Mouse (Mus musculus): ENCODE measurements at regions not wholly inside any gene's neighbourhood (a gene's known extent, or its start where the extent isn't known, plus 50 kb on each side); places are given as distances from the start of the nearest gene placed in this dataset.

- WGBS, result 88% methylated on average over 5 of the region's 5 CpGs
- no peak for TF ChIP-seq CTCF (IDR thresholded peaks at IDR 0.05; ENCODE audit: extremely low read depth, insufficient read depth, insufficient read length, insufficient replicate concordance)
- TF ChIP-seq POLR2A (IDR thresholded peaks at IDR 0.05; ENCODE audit: low read depth, low read length), result no peak
These were observed 170.2 kb upstream of the Rnf219 start for GRCm38 (mm10) chr14:104692616-104693015.

GRCm38 (mm10) chr14:104688440-104688839 lies 166.0 kb upstream of the Rnf219 start:
- H3K27ac ChIP-seq (ENCODE audit: insufficient read depth, low read length), result no peak overlapping the region
- H3K4me3 ChIP-seq (ENCODE audit: extremely low read depth, insufficient read depth, insufficient read length), result no peak overlapping the region
- DNase-seq (ENCODE audit: low read depth in 1 of 2, low spot score in 2 of 2), result no peak
- no peaks in the 10 kb centered on the region for H3K36me3 ChIP-seq (ENCODE audit: control insufficient read depth, insufficient read depth, low read length)
- no peaks in the 10 kb centered on the region for H3K4me1 ChIP-seq (ENCODE audit: control insufficient read depth, insufficient read depth, insufficient read length)
- no peaks in the 10 kb centered on the region for H3K27me3 ChIP-seq (ENCODE audit: control insufficient read depth, insufficient read depth, low read length)
- 83% methylated on average over 3 of the region's 3 CpGs for WGBS
- TF ChIP-seq POLR2A (IDR thresholded peaks at IDR 0.05; ENCODE audit: low read depth, low read length) (no peak), CTCF (IDR thresholded peaks at IDR 0.05; ENCODE audit: extremely low read depth, insufficient read depth, insufficient read length, insufficient replicate concordance) (no peak)

More at GRCm38 (mm10) chr14:104692616-104693015, 170.2 kb upstream of the Rnf219 start:
- H3K36me3 ChIP-seq (ENCODE audit: control insufficient read depth, insufficient read depth, low read length), result no peaks in the 10 kb centered on the region
- H3K4me3 ChIP-seq (ENCODE audit: extremely low read depth, insufficient read depth, insufficient read length), result no peak overlapping the region
- no peaks in the 10 kb centered on the region for H3K4me1 ChIP-seq (ENCODE audit: control insufficient read depth, insufficient read depth, insufficient read length)
- DNase-seq (ENCODE audit: low read depth in 1 of 2, low spot score in 2 of 2), result no peak
- no peak overlapping the region for H3K27ac ChIP-seq (ENCODE audit: insufficient read depth, low read length)
- H3K27me3 ChIP-seq (ENCODE audit: control insufficient read depth, insufficient read depth, low read length), result no peaks in the 10 kb centered on the region

- TF ChIP-seq POLR2A (IDR thresholded peaks at IDR 0.05; ENCODE audit: low read depth, low read length), result no peak
- no peak for TF ChIP-seq CTCF (IDR thresholded peaks at IDR 0.05; ENCODE audit: extremely low read depth, insufficient read depth, insufficient read length, insufficient replicate concordance)
- H3K4me3 ChIP-seq (ENCODE audit: extremely low read depth, insufficient read depth, insufficient read length), result no peak overlapping the region
- DNase-seq (ENCODE audit: low read depth in 1 of 2, low spot score in 2 of 2), result no peak
- no peaks in the 10 kb centered on the region for H3K36me3 ChIP-seq (ENCODE audit: control insufficient read depth, insufficient read depth, low read length)
- H3K27ac ChIP-seq (ENCODE audit: insufficient read depth, low read length), result no peak overlapping the region
- H3K4me1 ChIP-seq (ENCODE audit: control insufficient read depth, insufficient read depth, insufficient read length), result no peaks in the 10 kb centered on the region
- no peaks in the 10 kb centered on the region for H3K27me3 ChIP-seq (ENCODE audit: control insufficient read depth, insufficient read depth, low read length)
- WGBS, result 45% methylated on average over 7 of the region's 7 CpGs
These were observed 154.4 kb upstream of the Rnf219 start for GRCm38 (mm10) chr14:104676810-104677209.

GRCm38 (mm10) chr14:104661696-104662095 lies 139.3 kb upstream of the Rnf219 start:
- Histone ChIP-seq H3K27ac (ENCODE audit: insufficient read depth, low read length) (no peak overlapping the region), H3K36me3 (ENCODE audit: control insufficient read depth, insufficient read depth, low read length) (no peaks in the 10 kb centered on the region), H3K4me3 (ENCODE audit: extremely low read depth, insufficient read depth, insufficient read length) (no peak overlapping the region), H3K4me1 (ENCODE audit: control insufficient read depth, insufficient read depth, insufficient read length) (no peaks in the 10 kb centered on the region), H3K27me3 (ENCODE audit: control insufficient read depth, insufficient read depth, low read length) (no peaks in the 10 kb centered on the region)
- DNase-seq (ENCODE audit: low read depth in 1 of 2, low spot score in 2 of 2), result no peak
- TF ChIP-seq POLR2A (IDR thresholded peaks at IDR 0.05; ENCODE audit: low read depth, low read length) (no peak), CTCF (IDR thresholded peaks at IDR 0.05; ENCODE audit: extremely low read depth, insufficient read depth, insufficient read length, insufficient replicate concordance) (no peak)
- WGBS, result 70% methylated on average over 1 of the region's 1 CpGs

GRCm38 (mm10) chr14:104658751-104659150 lies 136.3 kb upstream of the Rnf219 start:
- Histone ChIP-seq H3K4me3 (ENCODE audit: extremely low read depth, insufficient read depth, insufficient read length) (no peak overlapping the region), H3K4me1 (ENCODE audit: control insufficient read depth, insufficient read depth, insufficient read length) (no peaks in the 10 kb centered on the region), H3K27ac (ENCODE audit: insufficient read depth, low read length) (no peak overlapping the region), H3K36me3 (ENCODE audit: control insufficient read depth, insufficient read depth, low read length) (no peaks in the 10 kb centered on the region), H3K27me3 (ENCODE audit: control insufficient read depth, insufficient read depth, low read length) (no peaks in the 10 kb centered on the region)
- TF ChIP-seq CTCF (IDR thresholded peaks at IDR 0.05; ENCODE audit: extremely low read depth, insufficient read depth, insufficient read length, insufficient replicate concordance), result no peak
- no peak for TF ChIP-seq POLR2A (IDR thresholded peaks at IDR 0.05; ENCODE audit: low read depth, low read length)
- DNase-seq (ENCODE audit: low read depth in 1 of 2, low spot score in 2 of 2), result no peak
- 92% methylated on average over 1 of the region's 1 CpGs for WGBS

GRCm38 (mm10) chr14:104649980-104650379 lies 127.5 kb upstream of the Rnf219 start:
- 92% methylated on average over 5 of the region's 5 CpGs for WGBS
- no peaks in the 10 kb centered on the region for H3K27me3 ChIP-seq (ENCODE audit: control insufficient read depth, insufficient read depth, low read length)
- DNase-seq (ENCODE audit: low read depth in 1 of 2, low spot score in 2 of 2), result no peak
- TF ChIP-seq POLR2A (IDR thresholded peaks at IDR 0.05; ENCODE audit: low read depth, low read length) (no peak), CTCF (IDR thresholded peaks at IDR 0.05; ENCODE audit: extremely low read depth, insufficient read depth, insufficient read length, insufficient replicate concordance) (no peak)
- no peak overlapping the region for H3K4me3 ChIP-seq (ENCODE audit: extremely low read depth, insufficient read depth, insufficient read length)
- H3K4me1 ChIP-seq (ENCODE audit: control insufficient read depth, insufficient read depth, insufficient read length), result no peaks in the 10 kb centered on the region
- H3K36me3 ChIP-seq (ENCODE audit: control insufficient read depth, insufficient read depth, low read length), result no peaks in the 10 kb centered on the region
- H3K27ac ChIP-seq (ENCODE audit: insufficient read depth, low read length), result no peak overlapping the region

- Histone ChIP-seq H3K4me3 (ENCODE audit: extremely low read depth, insufficient read depth, insufficient read length) (no peak overlapping the region), H3K27ac (ENCODE audit: insufficient read depth, low read length) (no peak overlapping the region), H3K27me3 (ENCODE audit: control insufficient read depth, insufficient read depth, low read length) (no peaks in the 10 kb centered on the region), H3K36me3 (ENCODE audit: control insufficient read depth, insufficient read depth, low read length) (no peaks in the 10 kb centered on the region), H3K4me1 (ENCODE audit: control insufficient read depth, insufficient read depth, insufficient read length) (no peaks in the 10 kb centered on the region)
- TF ChIP-seq CTCF (IDR thresholded peaks at IDR 0.05; ENCODE audit: extremely low read depth, insufficient read depth, insufficient read length, insufficient replicate concordance) (no peak), POLR2A (IDR thresholded peaks at IDR 0.05; ENCODE audit: low read depth, low read length) (no peak)
- WGBS, result 89% methylated on average over 4 of the region's 4 CpGs
- DNase-seq (ENCODE audit: low read depth in 1 of 2, low spot score in 2 of 2), result no peak
These were observed 122.2 kb upstream of the Rnf219 start for GRCm38 (mm10) chr14:104644626-104645025.

Measured in spleen, adult 2 months (tissue).